Mouse (Mus musculus) heart, adult 2 months (tissue): Measurements from ENCODE around the gene Fhad1.

Source experiments
- CTCF ChIP-seq: fragments of 200-600 bp; IDR thresholded peaks from 2 replicates; pipeline ENCODE4 v1.8.1; 2022; ENCODE audit warnings: antibody characterized with exemption, mild to moderate bottlenecking, moderate library complexity
- EP300 ChIP-seq: fragments of 200-500 bp; IDR thresholded peaks from 2 replicates; pipeline ENCODE4 v1.6.1; 2011; ENCODE audit warnings: low read depth, low read length, control low read depth; ENCODE audit not compliant: insufficient read depth
- POLR2A ChIP-seq: fragments of 200-500 bp; IDR thresholded peaks from 2 replicates; pipeline ENCODE4 v1.6.1; 2011; ENCODE audit warnings: mild to moderate bottlenecking, low read depth, low read length, control low read depth; ENCODE audit not compliant: insufficient read depth

- TF ChIP-seq POLR2A (no peak), CTCF (no peak), EP300 (no peak)
Measured at GRCm38 (mm10) chr4:141925781-141926345, 89.0 kb downstream of the Fhad1 start.
